Mouse (Mus musculus) liver, postnatal 0 days (tissue): ENCODE results near the gene Tagln3. TPM values are rescaled to one million over a fixed set of nuclear protein-coding genes. Genes with fewer than 3 reads are reported as not detected.

ENCODE experiments used
- ATAC-seq: fragments of 200-750 bp; cut with Nextera tagmentation; 2 replicates; pipeline ENCODE4 v1.8.0; 2017; ENCODE audit warnings: mild to moderate bottlenecking, moderate library complexity
- DNase-seq: peaks from one replicate; pipeline ENCODE4 v3.0.0-alpha.2; 2016
- H3K27ac ChIP-seq: fragments of 300-500 bp; sonication (generic); 2 replicates; pipeline ENCODE4 v1.5.1; 2014; ENCODE audit warnings: antibody characterized with exemption, moderate library complexity, mild to moderate bottlenecking, low read depth
- H3K27me3 ChIP-seq: fragments of 300-500 bp; sonication (generic); 2 replicates; pipeline ENCODE4 v1.6.1; 2014; ENCODE audit warnings: low read length, control low read depth, mixed read lengths; ENCODE audit not compliant: insufficient read depth
- H3K36me3 ChIP-seq: fragments of 300-500 bp; sonication (generic); replicated peaks from 2 replicates; pipeline ENCODE4 v1.6.1; 2014; ENCODE audit warnings: mild to moderate bottlenecking, control low read depth, low read length, moderate library complexity, mixed read lengths; ENCODE audit not compliant: insufficient read depth
- H3K4me1 ChIP-seq: fragments of 300-500 bp; sonication (generic); 2 replicates; pipeline ENCODE4 v1.6.1; 2014; ENCODE audit warnings: antibody characterized with exemption, mild to moderate bottlenecking, control low read depth; ENCODE audit not compliant: insufficient read depth
- H3K4me2 ChIP-seq: fragments of 300-500 bp; sonication (generic); 2 replicates; pipeline ENCODE4 v1.6.1; 2014; ENCODE audit warnings: low read depth, mild to moderate bottlenecking, low read length, moderate library complexity, mixed read lengths
- H3K4me3 ChIP-seq: fragments of 300-500 bp; sonication (generic); 2 replicates; pipeline ENCODE4 v1.5.1; 2014; ENCODE audit warnings: low read depth, low read length
- H3K9ac ChIP-seq: fragments of 300-500 bp; sonication (generic); replicated peaks from 2 replicates; pipeline ENCODE4 v1.6.1; 2014; ENCODE audit warnings: mild to moderate bottlenecking, moderate library complexity
- H3K9me3 ChIP-seq: fragments of 300-500 bp; sonication (generic); 2 replicates; pipeline ENCODE4 v1.6.1; 2016; ENCODE audit warnings: mild to moderate bottlenecking, control low read depth, low read length, mixed read lengths
- CTCF ChIP-seq: sonication (generic); IDR thresholded peaks from 2 replicates; pipeline ENCODE4 v1.5.1; 2016; ENCODE audit warnings: antibody characterized with exemption, low read depth
- EP300 ChIP-seq: IDR thresholded peaks from 2 replicates; pipeline ENCODE4 v1.6.1; 2016; ENCODE audit warnings: antibody characterized with exemption, low read depth, mild to moderate bottlenecking
- WGBS: fragments of 180-500 bp; shearing (Covaris S2); extraction: QIAGEN DNeasy Blood & Tissue Kit; methylation state at CpG from one replicate; pipeline ENCODE4 v1.1.7; 2014; ENCODE audit not compliant: insufficient replicate concordance; 5-methylcytosine and 5-hydroxymethylcytosine counted together
- polyA plus RNA-seq: library from polyadenylated mRNA; unstranded; fragments of >200 nt; fragmentation: Nextera tagmentation; extraction: Ambion mirVana; gene quantifications from 2 replicates; pipeline ENCODE4 v1.2.1, GENCODE M21; 2015

Tagln3 gene
- polyA plus RNA-seq, 1 experiment from 2014 or later = not detected

GRCm38 (mm10) chr16:45742615-45743476 lies 18.4 kb upstream of the Tagln3 start, which contains the start of gene Abhd10:
TSS of gene Abhd10 (minus strand) at chr16:45742955.
- H3K27ac ChIP-seq = peak within 1 kb of the TSS; percentile 83
- WGBS = 2% methylated on average over 36 of the region's 51 CpGs
- no peaks in the 10 kb centered on the region for H3K27me3 ChIP-seq
- no peaks in the 10 kb centered on the region for H3K9me3 ChIP-seq
- peak within 1 kb of the TSS; percentile 71 for H3K4me3 ChIP-seq
- ATAC-seq (peak; percentile 100), DNase-seq (peak; percentile 98)
- H3K9ac ChIP-seq = peak within 1 kb of the TSS; percentile 84
- no peak for TF ChIP-seq CTCF
- TF ChIP-seq EP300 = no peak
- H3K4me2 ChIP-seq = peak within 1 kb of the TSS; percentile 76
- peaks cover 16% of the 10 kb centered on the region for H3K4me1 ChIP-seq
- 0 out of 2 replicates have a peak, but pooled peaks cover 2% of the 10 kb centered on the region for H3K36me3 ChIP-seq

- WGBS = 73% methylated on average over 8 of the region's 8 CpGs
- no peak for ATAC-seq
- H3K36me3 ChIP-seq = peaks cover 35% of the 10 kb centered on the region
- no peaks in the 10 kb centered on the region for H3K27me3 ChIP-seq
- no peak for TF ChIP-seq CTCF
- TF ChIP-seq EP300 = no peak
- peaks cover 13% of the 10 kb centered on the region for H3K4me1 ChIP-seq
- no peak overlapping the region for H3K27ac ChIP-seq
- no peak overlapping the region for H3K4me3 ChIP-seq
- no peaks in the 10 kb centered on the region for H3K9me3 ChIP-seq
- H3K9ac ChIP-seq = no peak overlapping the region
- no peak for DNase-seq
- H3K4me2 ChIP-seq = no peak overlapping the region
Measured at GRCm38 (mm10) chr16:45737880-45738279, 13.5 kb upstream of the Tagln3 start.

GRCm38 (mm10) chr16:45736724-45737123 lies 12.3 kb upstream of the Tagln3 start:
- 67% methylated on average over 3 of the region's 3 CpGs for WGBS
- no peak for TF ChIP-seq EP300
- TF ChIP-seq CTCF = no peak
- Histone ChIP-seq H3K4me1 (peaks cover 13% of the 10 kb centered on the region), H3K9me3 (no peaks in the 10 kb centered on the region), H3K36me3 (peaks cover 40% of the 10 kb centered on the region), H3K27me3 (no peaks in the 10 kb centered on the region), H3K27ac (no peak overlapping the region), H3K4me3 (no peak overlapping the region), H3K4me2 (no peak overlapping the region), H3K9ac (no peak overlapping the region)
- DNase-seq = no peak
- ATAC-seq = no peak

- no peak overlapping the region for H3K27ac ChIP-seq
- H3K9ac ChIP-seq = no peak overlapping the region
- 71% methylated on average over 5 of the region's 5 CpGs for WGBS
- TF ChIP-seq EP300 (no peak), CTCF (no peak)
- DNase-seq (no peak), ATAC-seq (peak; percentile 47; the same call in 1 of the 2 replicates)
- H3K4me3 ChIP-seq = no peak overlapping the region
- peaks cover 20% of the 10 kb centered on the region for H3K36me3 ChIP-seq
- H3K4me2 ChIP-seq = no peak overlapping the region
- peaks cover 4% of the 10 kb centered on the region for H3K4me1 ChIP-seq
- H3K27me3 ChIP-seq = peaks cover 6% of the 10 kb centered on the region; the same call in 1 of the 2 replicates
- no peaks in the 10 kb centered on the region for H3K9me3 ChIP-seq
Measured at GRCm38 (mm10) chr16:45729163-45729562, 4.8 kb upstream of the Tagln3 start.

GRCm38 (mm10) chr16:45724742-45725102 lies 314 bp upstream of the Tagln3 start:
- Histone ChIP-seq H3K4me1 (peaks cover 6% of the 10 kb centered on the region), H3K27me3 (peaks cover 11% of the 10 kb centered on the region; the same call in 1 of the 2 replicates), H3K9me3 (no peaks in the 10 kb centered on the region), H3K27ac (no peak overlapping the region), H3K4me3 (peak overlapping the region; percentile 41), H3K9ac (no peak overlapping the region; the same call in 1 of the 2 replicates), H3K4me2 (peak overlapping the region; percentile 70), H3K36me3 (no peaks in the 10 kb centered on the region; the same call in 1 of the 2 replicates)
- WGBS = 4% methylated on average over 10 of the region's 10 CpGs
- TF ChIP-seq EP300 = no peak
- no peak for TF ChIP-seq CTCF
- ATAC-seq (no peak), DNase-seq (no peak)

- H3K27ac ChIP-seq = no peak overlapping the region
- peaks cover 11% of the 10 kb centered on the region; the same call in 1 of the 2 replicates for H3K27me3 ChIP-seq
- no peaks in the 10 kb centered on the region for H3K9me3 ChIP-seq
- DNase-seq (no peak), ATAC-seq (no peak)
- H3K36me3 ChIP-seq = no peaks in the 10 kb centered on the region
- H3K4me1 ChIP-seq = peaks cover 6% of the 10 kb centered on the region
- no peak overlapping the region for H3K4me3 ChIP-seq
- no peak overlapping the region for H3K4me2 ChIP-seq
- no peak overlapping the region for H3K9ac ChIP-seq
- TF ChIP-seq CTCF (no peak), EP300 (no peak)
- 69% methylated on average over 6 of the region's 6 CpGs for WGBS
Measured at GRCm38 (mm10) chr16:45723172-45723901, 1.1 kb downstream of the Tagln3 start.
